Mouse (Mus musculus) limb, embryonic 11.5 days (tissue): ENCODE measurements around the gene Git1. TPM values are rescaled to one million over a fixed set of nuclear protein-coding genes. Genes with fewer than 3 reads are reported as not detected.

ENCODE experiments used
- ATAC-seq: fragments of 200-750 bp; cut with Nextera tagmentation; 2 replicates; pipeline ENCODE4 v1.8.0; 2017; ENCODE audit warnings: low read depth; ENCODE audit not compliant: insufficient number of reproducible peaks, low FRiP score, low TSS enrichment
- DNase-seq: peaks from one replicate; pipeline ENCODE4 v3.0.0-alpha.2; 2015; ENCODE audit warnings: low spot score
- H3K27ac ChIP-seq: fragments of 300-500 bp; sonication (generic); replicated peaks from 2 replicates; pipeline ENCODE4 v1.5.1; 2014; ENCODE audit warnings: low read depth, mild to moderate bottlenecking, low read length
- H3K27me3 ChIP-seq: fragments of 300-500 bp; sonication (generic); 2 replicates; pipeline ENCODE4 v1.6.1; 2014; ENCODE audit warnings: mild to moderate bottlenecking, low read length, mixed read lengths; ENCODE audit not compliant: control insufficient read depth, insufficient read depth
- H3K36me3 ChIP-seq: fragments of 300-500 bp; sonication (generic); 2 replicates; pipeline ENCODE4 v1.6.1; 2014; ENCODE audit warnings: mild to moderate bottlenecking, low read length, moderate library complexity, mixed read lengths; ENCODE audit not compliant: control insufficient read depth, insufficient read depth
- H3K4me1 ChIP-seq: fragments of 300-500 bp; sonication (generic); 2 replicates; pipeline ENCODE4 v1.6.1; 2014; ENCODE audit warnings: low read length, mixed read lengths; ENCODE audit not compliant: control insufficient read depth, insufficient read depth
- H3K4me2 ChIP-seq: fragments of 300-500 bp; sonication (generic); 2 replicates; pipeline ENCODE4 v1.6.1; 2014; ENCODE audit warnings: low read depth, mild to moderate bottlenecking, moderate library complexity; ENCODE audit not compliant: severe bottlenecking
- H3K4me3 ChIP-seq: fragments of 300-500 bp; sonication (generic); 2 replicates; pipeline ENCODE4 v1.5.1; 2014; ENCODE audit warnings: low read depth, low read length
- H3K9ac ChIP-seq: fragments of 300-500 bp; sonication (generic); 2 replicates; pipeline ENCODE4 v1.6.1; 2014; ENCODE audit warnings: mild to moderate bottlenecking, low read length
- H3K9me3 ChIP-seq: fragments of 300-500 bp; sonication (generic); 2 replicates; pipeline ENCODE4 v1.6.1; 2016; ENCODE audit warnings: low read length; ENCODE audit not compliant: control insufficient read depth
- WGBS: fragments of 180-500 bp; shearing (Covaris S2); extraction: QIAGEN DNeasy Blood & Tissue Kit; methylation state at CpG from one replicate; pipeline ENCODE4 v1.1.7; 2014; 5-methylcytosine and 5-hydroxymethylcytosine counted together
- polyA plus RNA-seq: library from polyadenylated mRNA; unstranded; fragments of >200 nt; fragmentation: Nextera tagmentation; extraction: Ambion mirVana; gene quantifications from 2 replicates; pipeline ENCODE4 v1.2.1, GENCODE M21; 2014

Gene Git1
- polyA plus RNA-seq, 1 experiment from 2014 or later = 16.4 TPM

GRCm38 (mm10) chr11:77508068-77509021 is 15.0 kb downstream of the Git1 start:
- H3K9me3 ChIP-seq = no peaks in the 10 kb centered on the region
- peak; percentile 90 for DNase-seq
- WGBS = 16% methylated on average over 49 of the region's 49 CpGs
- H3K27ac ChIP-seq = no peak overlapping the region
- peak overlapping the region; percentile 23; the same call in 1 of the 2 replicates for H3K4me3 ChIP-seq
- peak overlapping the region; percentile 53 for H3K9ac ChIP-seq
- H3K36me3 ChIP-seq = peaks cover 23% of the 10 kb centered on the region
- no peaks in the 10 kb centered on the region for H3K27me3 ChIP-seq
- H3K4me2 ChIP-seq = peak overlapping the region; percentile 72
- peak; percentile 29 for ATAC-seq
- H3K4me1 ChIP-seq = peaks cover 11% of the 10 kb centered on the region

GRCm38 (mm10) chr11:77511336-77511735 is 18.0 kb downstream of the Git1 start:
- peaks cover 29% of the 10 kb centered on the region for H3K4me1 ChIP-seq

GRCm38 (mm10) chr11:77512891-77513810 is 19.8 kb downstream of the Git1 start:
- ATAC-seq = peak; percentile 58
- Histone ChIP-seq H3K4me1 (peaks cover 28% of the 10 kb centered on the region), H3K9ac (peak overlapping the region; percentile 55), H3K9me3 (no peaks in the 10 kb centered on the region; the same call in 1 of the 2 replicates), H3K4me3 (peak overlapping the region; percentile 54), H3K4me2 (peak overlapping the region; percentile 92), H3K27ac (no peak overlapping the region), H3K36me3 (no peaks in the 10 kb centered on the region), H3K27me3 (peaks cover 19% of the 10 kb centered on the region)
- DNase-seq = peak; percentile 93
- 0% methylated on average over 62 of the region's 84 CpGs for WGBS

More at GRCm38 (mm10) chr11:77511336-77511735, 18.0 kb downstream of the Git1 start:
- ATAC-seq (no peak), DNase-seq (no peak)
- Histone ChIP-seq H3K9me3 (no peaks in the 10 kb centered on the region; the same call in 1 of the 2 replicates), H3K4me3 (no peak overlapping the region), H3K4me2 (no peak overlapping the region), H3K36me3 (peaks cover 5% of the 10 kb centered on the region; the same call in 1 of the 2 replicates), H3K27ac (no peak overlapping the region), H3K9ac (no peak overlapping the region), H3K27me3 (peaks cover 17% of the 10 kb centered on the region)
- WGBS = 84% methylated on average over 5 of the region's 5 CpGs

GRCm38 (mm10) chr11:77513811-77514170 is 20.4 kb downstream of the Git1 start:
- no peaks in the 10 kb centered on the region for H3K36me3 ChIP-seq
- H3K9me3 ChIP-seq = no peaks in the 10 kb centered on the region; the same call in 1 of the 2 replicates
- H3K4me2 ChIP-seq = peak overlapping the region; percentile 92
- 6% methylated on average over 10 of the region's 10 CpGs for WGBS
- H3K27ac ChIP-seq = no peak overlapping the region
- H3K9ac ChIP-seq = 0 out of 2 replicates have a peak overlapping the region, but pooled peaks have one; percentile 45
- ATAC-seq (no peak), DNase-seq (no peak)
- H3K4me3 ChIP-seq = peak overlapping the region; percentile 40
- H3K27me3 ChIP-seq = peaks cover 19% of the 10 kb centered on the region
- H3K4me1 ChIP-seq = peaks cover 22% of the 10 kb centered on the region

- Histone ChIP-seq H3K9me3 (no peaks in the 10 kb centered on the region; the same call in 1 of the 2 replicates), H3K36me3 (no peaks in the 10 kb centered on the region), H3K27ac (no peak overlapping the region), H3K4me1 (peaks cover 22% of the 10 kb centered on the region), H3K27me3 (peaks cover 19% of the 10 kb centered on the region), H3K4me3 (peak overlapping the region; percentile 45), H3K4me2 (peak overlapping the region; percentile 92), H3K9ac (no peak overlapping the region; the same call in 1 of the 2 replicates)
- 4% methylated on average over 19 of the region's 19 CpGs for WGBS
- ATAC-seq = no peak
- no peak for DNase-seq
Measured at GRCm38 (mm10) chr11:77514281-77514831, 21.0 kb downstream of the Git1 start.

GRCm38 (mm10) chr11:77514832-77515636 is 21.7 kb downstream of the Git1 start, which contains the start of gene Abhd15:
Gene Abhd15 (plus strand): TSS chr11:77515121.
- H3K9ac ChIP-seq = peak within 1 kb of the TSS; percentile 53; the same call in 1 of the 2 replicates
- H3K9me3 ChIP-seq = no peaks in the 10 kb centered on the region; the same call in 1 of the 2 replicates
- H3K27ac ChIP-seq = no peak within 1 kb of the TSS
- no peaks in the 10 kb centered on the region for H3K36me3 ChIP-seq
- ATAC-seq (0 out of 2 replicates have a peak, but pooled peaks have one; percentile 12), DNase-seq (peak; percentile 80)
- WGBS = under 1% methylated on average over 69 of the region's 72 CpGs
- peaks cover 22% of the 10 kb centered on the region for H3K4me1 ChIP-seq
- peak within 1 kb of the TSS; percentile 92 for H3K4me2 ChIP-seq
- peak within 1 kb of the TSS; percentile 45 for H3K4me3 ChIP-seq
- H3K27me3 ChIP-seq = peaks cover 19% of the 10 kb centered on the region
